Mouse (Mus musculus): Measurements from ENCODE around the gene Ttc17. TPM values are rescaled to one million over a fixed set of nuclear protein-coding genes. Genes with fewer than 3 reads are reported as not detected.

Ttc17 gene
- polyA plus RNA-seq, 1 experiment from 2014 or later, result 13.7 TPM

- WGBS, result 100% methylated on average over 1 of the region's 1 CpGs
These were observed 22.0 kb upstream of the Ttc17 start for GRCm38 (mm10) chr2:94428456-94428855.

GRCm38 (mm10) chr2:94407441-94407840 is 952 bp upstream of the Ttc17 start:
- H3K27ac ChIP-seq (ENCODE audit: low read length), result no peak overlapping the region
- H3K36me3 ChIP-seq (ENCODE audit: insufficient read depth, low read length), result no peaks in the 10 kb centered on the region
- peak overlapping the region; percentile 81 for H3K4me2 ChIP-seq (replicated peaks; ENCODE audit: low read depth, low read length)
- H3K9me3 ChIP-seq (ENCODE audit: low read length), result no peaks in the 10 kb centered on the region
- DNase-seq (ENCODE audit: low spot score), result no peak
- H3K9ac ChIP-seq (replicated peaks; ENCODE audit: low read depth), result peak overlapping the region; percentile 86; the same call in 1 of the 2 replicates
- no peak for ATAC-seq
- no peaks in the 10 kb centered on the region for H3K27me3 ChIP-seq (replicated peaks; ENCODE audit: insufficient read depth, low read length)
- H3K4me3 ChIP-seq (ENCODE audit: low read depth, low read length), result peak overlapping the region; percentile 96
- TF ChIP-seq EP300 (IDR thresholded peaks at IDR 0.05) (no peak), CTCF (IDR thresholded peaks at IDR 0.05) (no peak)
- peaks cover 5% of the 10 kb centered on the region; the same call in 1 of the 2 replicates for H3K4me1 ChIP-seq (ENCODE audit: insufficient read depth, low read depth, low read length)
- 17% methylated on average over 3 of the region's 3 CpGs for WGBS

More at GRCm38 (mm10) chr2:94428456-94428855, 22.0 kb upstream of the Ttc17 start:
- TF ChIP-seq EP300 (IDR thresholded peaks at IDR 0.05) (no peak), CTCF (IDR thresholded peaks at IDR 0.05) (no peak)
- Histone ChIP-seq H3K4me2 (replicated peaks; ENCODE audit: low read depth, low read length) (no peak overlapping the region), H3K27me3 (replicated peaks; ENCODE audit: insufficient read depth, low read length) (no peaks in the 10 kb centered on the region), H3K36me3 (ENCODE audit: insufficient read depth, low read length) (peaks cover 6% of the 10 kb centered on the region; the same call in 1 of the 2 replicates), H3K4me3 (ENCODE audit: low read depth, low read length) (no peak overlapping the region), H3K4me1 (ENCODE audit: insufficient read depth, low read depth, low read length) (peaks cover 4% of the 10 kb centered on the region; the same call in 1 of the 2 replicates), H3K9me3 (ENCODE audit: low read length) (no peaks in the 10 kb centered on the region), H3K9ac (replicated peaks; ENCODE audit: low read depth) (no peak overlapping the region), H3K27ac (ENCODE audit: low read length) (no peak overlapping the region)
- DNase-seq (ENCODE audit: low spot score), result no peak
- no peak for ATAC-seq

- 1% methylated on average over 13 of the region's 13 CpGs for WGBS
- peak; percentile 10 for DNase-seq (ENCODE audit: low spot score)
These were observed 532 bp upstream of the Ttc17 start for GRCm38 (mm10) chr2:94407021-94407420.

DNA sequence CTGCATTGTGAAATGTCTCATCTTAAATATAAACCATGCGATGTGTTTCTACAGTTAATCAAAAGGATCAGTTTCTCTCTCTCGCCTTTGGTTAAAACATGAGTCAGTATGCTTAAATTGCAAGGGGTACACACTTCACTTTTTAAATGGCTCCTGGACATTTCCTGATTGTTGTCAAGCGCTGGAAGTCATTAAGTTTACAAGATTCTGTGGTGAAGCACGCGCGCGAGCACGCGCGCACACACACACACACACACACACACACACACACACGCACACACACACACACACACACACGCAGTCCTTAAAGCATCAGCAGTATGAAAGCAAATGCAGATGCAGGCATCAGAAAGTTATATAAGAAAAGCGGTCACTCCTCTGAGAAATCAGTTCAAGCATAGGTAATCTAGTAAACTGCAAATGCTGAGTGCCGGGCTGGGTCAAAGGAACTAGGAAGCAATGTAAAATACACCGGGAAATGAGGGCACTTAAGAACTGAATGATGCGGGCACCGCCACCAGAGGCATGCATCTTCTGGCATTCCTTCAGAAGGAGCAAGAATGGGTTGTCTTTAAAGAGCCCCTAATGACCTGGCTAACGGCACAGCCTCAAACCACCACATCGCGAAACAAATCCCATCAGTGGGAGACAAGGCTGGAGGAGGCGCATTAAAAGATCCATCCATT is 949 bp downstream of the Ttc17 start:
- H3K36me3 ChIP-seq (ENCODE audit: insufficient read depth, low read length), result no peaks in the 10 kb centered on the region
- peak overlapping the region; percentile 81 for H3K4me2 ChIP-seq (replicated peaks; ENCODE audit: low read depth, low read length)
- DNase-seq (ENCODE audit: low spot score), result peak; percentile 66
- H3K27ac ChIP-seq (ENCODE audit: low read length), result peak overlapping the region; percentile 89
- ATAC-seq, result peak; percentile 30
- 7% methylated on average over 21 of the region's 21 CpGs for WGBS
- peaks cover 5% of the 10 kb centered on the region; the same call in 1 of the 2 replicates for H3K4me1 ChIP-seq (ENCODE audit: insufficient read depth, low read depth, low read length)
- H3K4me3 ChIP-seq (ENCODE audit: low read depth, low read length), result peak overlapping the region; percentile 96
- TF ChIP-seq EP300 (IDR thresholded peaks at IDR 0.05) (no peak), CTCF (IDR thresholded peaks at IDR 0.05) (peak; percentile 45)
- H3K9ac ChIP-seq (replicated peaks; ENCODE audit: low read depth), result peak overlapping the region; percentile 86
- no peaks in the 10 kb centered on the region for H3K9me3 ChIP-seq (ENCODE audit: low read length)
- H3K27me3 ChIP-seq (replicated peaks; ENCODE audit: insufficient read depth, low read length), result no peaks in the 10 kb centered on the region

More at GRCm38 (mm10) chr2:94407021-94407420, 532 bp upstream of the Ttc17 start:
- Histone ChIP-seq H3K4me2 (replicated peaks; ENCODE audit: low read depth, low read length) (peak overlapping the region; percentile 81), H3K9ac (replicated peaks; ENCODE audit: low read depth) (peak overlapping the region; percentile 86), H3K27me3 (replicated peaks; ENCODE audit: insufficient read depth, low read length) (no peaks in the 10 kb centered on the region), H3K36me3 (ENCODE audit: insufficient read depth, low read length) (no peaks in the 10 kb centered on the region), H3K4me3 (ENCODE audit: low read depth, low read length) (peak overlapping the region; percentile 96), H3K9me3 (ENCODE audit: low read length) (no peaks in the 10 kb centered on the region), H3K27ac (ENCODE audit: low read length) (peak overlapping the region; percentile 89), H3K4me1 (ENCODE audit: insufficient read depth, low read depth, low read length) (peaks cover 5% of the 10 kb centered on the region; the same call in 1 of the 2 replicates)
- no peak for ATAC-seq
- TF ChIP-seq EP300 (IDR thresholded peaks at IDR 0.05) (no peak), CTCF (IDR thresholded peaks at IDR 0.05) (no peak)

DNA sequence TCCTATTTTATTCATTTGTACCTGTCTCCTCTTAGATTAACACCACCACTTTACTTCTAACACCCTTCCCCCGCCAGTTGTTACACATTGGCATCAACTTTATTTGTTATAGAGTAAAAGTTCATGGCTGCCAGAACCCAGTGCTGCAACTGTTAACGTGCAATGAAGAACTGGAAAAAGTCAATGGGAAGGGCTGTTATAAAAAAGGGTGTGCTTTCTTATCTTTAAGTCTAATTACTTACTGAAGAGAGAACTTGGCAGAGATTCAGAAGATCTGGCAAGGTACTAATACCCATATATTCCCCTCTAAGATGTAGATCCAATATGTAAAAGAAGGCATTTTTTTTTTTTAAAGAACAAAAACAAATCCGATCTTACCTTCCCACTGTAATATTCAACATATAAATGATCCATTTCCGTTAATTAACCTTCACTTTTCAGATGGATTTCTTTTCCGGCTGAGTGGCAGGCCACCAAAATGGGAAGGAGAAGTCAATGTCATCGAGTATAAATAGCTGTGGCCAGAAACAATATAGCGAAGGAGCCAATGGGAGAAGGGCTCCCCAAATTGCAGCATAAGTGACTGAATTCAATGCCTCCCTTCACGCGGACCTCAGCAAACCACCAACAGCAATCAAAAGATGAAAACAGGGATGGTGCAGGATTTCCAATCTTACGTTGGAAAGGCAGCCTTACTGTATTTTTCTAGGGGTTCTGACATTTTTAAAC is 1.8 kb downstream of the Ttc17 start:
- Histone ChIP-seq H3K9me3 (ENCODE audit: low read length) (no peaks in the 10 kb centered on the region), H3K4me3 (ENCODE audit: low read depth, low read length) (no peak overlapping the region), H3K4me1 (ENCODE audit: insufficient read depth, low read depth, low read length) (peaks cover 5% of the 10 kb centered on the region; the same call in 1 of the 2 replicates), H3K36me3 (ENCODE audit: insufficient read depth, low read length) (no peaks in the 10 kb centered on the region), H3K27ac (ENCODE audit: low read length) (no peak overlapping the region), H3K9ac (replicated peaks; ENCODE audit: low read depth) (no peak overlapping the region), H3K27me3 (replicated peaks; ENCODE audit: insufficient read depth, low read length) (no peaks in the 10 kb centered on the region), H3K4me2 (replicated peaks; ENCODE audit: low read depth, low read length) (no peak overlapping the region)
- DNase-seq (ENCODE audit: low spot score) (peak; percentile 13), ATAC-seq (no peak)
- WGBS, result 62% methylated on average over 10 of the region's 10 CpGs
- TF ChIP-seq EP300 (IDR thresholded peaks at IDR 0.05) (no peak), CTCF (IDR thresholded peaks at IDR 0.05) (no peak)

DNA sequence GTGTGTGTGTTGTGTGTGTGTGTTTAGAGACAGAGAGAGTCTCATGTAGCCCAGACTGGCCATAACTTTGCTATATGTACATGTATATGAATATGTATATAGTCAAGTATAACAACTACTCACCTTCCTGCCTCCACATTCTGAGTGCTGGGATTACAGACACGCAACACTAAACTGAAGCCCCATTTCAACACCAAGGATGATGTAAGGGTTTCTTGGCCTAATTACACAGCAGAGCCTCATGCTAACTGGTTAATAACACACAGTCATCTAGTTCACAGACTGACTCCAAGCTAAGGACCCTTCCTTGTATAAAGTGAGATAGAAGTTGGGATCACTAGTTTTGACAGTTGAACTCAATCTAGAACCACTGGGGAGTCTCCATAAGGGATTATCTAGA is 3.9 kb downstream of the Ttc17 start:
- Histone ChIP-seq H3K9me3 (ENCODE audit: low read length) (no peaks in the 10 kb centered on the region), H3K4me1 (ENCODE audit: insufficient read depth, low read depth, low read length) (peaks cover 7% of the 10 kb centered on the region), H3K9ac (replicated peaks; ENCODE audit: low read depth) (no peak overlapping the region), H3K36me3 (ENCODE audit: insufficient read depth, low read length) (no peaks in the 10 kb centered on the region), H3K4me3 (ENCODE audit: low read depth, low read length) (no peak overlapping the region), H3K27ac (ENCODE audit: low read length) (no peak overlapping the region), H3K27me3 (replicated peaks; ENCODE audit: insufficient read depth, low read length) (no peaks in the 10 kb centered on the region), H3K4me2 (replicated peaks; ENCODE audit: low read depth, low read length) (no peak overlapping the region)
- DNase-seq (ENCODE audit: low spot score) (no peak), ATAC-seq (no peak)
- 94% methylated on average over 1 of the region's 1 CpGs for WGBS
- no peak for TF ChIP-seq CTCF (IDR thresholded peaks at IDR 0.05)
- TF ChIP-seq EP300 (IDR thresholded peaks at IDR 0.05), result no peak
